Mouse (Mus musculus) forebrain, embryonic 11.5 days (tissue): Measurements from ENCODE around the gene Cwh43. TPM values are rescaled to one million over a fixed set of nuclear protein-coding genes. Genes with fewer than 3 reads are reported as not detected.

Experiments used
- ATAC-seq: fragments of 200-750 bp; cut with Nextera tagmentation; replicated peaks from 2 replicates; pipeline ENCODE4 v1.8.0; 2017; ENCODE audit warnings: moderate TSS enrichment; ENCODE audit not compliant: low FRiP score
- DNase-seq: peaks from one replicate; pipeline ENCODE4 v3.0.0-alpha.2; 2017; ENCODE audit warnings: low spot score
- H3K27ac ChIP-seq: fragments of 300-500 bp; sonication (generic); 2 replicates; pipeline ENCODE4 v1.5.1; 2014; ENCODE audit warnings: low read depth, low read length
- H3K27me3 ChIP-seq: fragments of 300-500 bp; sonication (generic); 2 replicates; pipeline ENCODE4 v1.6.1; 2014; ENCODE audit warnings: mild to moderate bottlenecking, low read length, mixed read lengths; ENCODE audit not compliant: control insufficient read depth, insufficient read depth
- H3K36me3 ChIP-seq: fragments of 300-500 bp; sonication (generic); 2 replicates; pipeline ENCODE4 v1.6.1; 2014; ENCODE audit warnings: mild to moderate bottlenecking, low read length, moderate library complexity, mixed read lengths; ENCODE audit not compliant: control insufficient read depth, insufficient read depth
- H3K4me1 ChIP-seq: fragments of 300-500 bp; sonication (generic); replicated peaks from 2 replicates; pipeline ENCODE4 v1.6.1; 2014; ENCODE audit warnings: low read length, mixed read lengths; ENCODE audit not compliant: control insufficient read depth, insufficient read depth
- H3K4me2 ChIP-seq: fragments of 300-500 bp; sonication (generic); 2 replicates; pipeline ENCODE4 v1.6.1; 2014; ENCODE audit warnings: low read depth, mild to moderate bottlenecking, low read length, moderate library complexity, mixed read lengths; ENCODE audit not compliant: severe bottlenecking
- H3K4me3 ChIP-seq: fragments of 300-500 bp; sonication (generic); 2 replicates; pipeline ENCODE4 v1.5.1; 2014; ENCODE audit warnings: low read depth, low read length
- H3K9ac ChIP-seq: fragments of 300-500 bp; sonication (generic); 2 replicates; pipeline ENCODE4 v1.6.1; 2014; ENCODE audit warnings: low read length
- H3K9me3 ChIP-seq: fragments of 300-500 bp; sonication (generic); 2 replicates; pipeline ENCODE4 v1.6.1; 2016; ENCODE audit warnings: low read length, mixed read lengths; ENCODE audit not compliant: control insufficient read depth
- WGBS: fragments of 180-500 bp; shearing (Covaris S2); extraction: QIAGEN DNeasy Blood & Tissue Kit; methylation state at CpG from one replicate; pipeline ENCODE4 v1.1.7; 2014; 5-methylcytosine and 5-hydroxymethylcytosine counted together
- polyA plus RNA-seq: library from polyadenylated mRNA; unstranded; fragments of >200 nt; fragmentation: Nextera tagmentation; extraction: Ambion mirVana; gene quantifications from 2 replicates; pipeline ENCODE4 v1.2.1, GENCODE M21; 2014

Gene Cwh43
- polyA plus RNA-seq, 1 experiment from 2014 or later: not detected

GRCm38 (mm10) chr5:73381976-73382540 is 23.8 kb upstream of the Cwh43 start:
- Histone ChIP-seq H3K27ac (no peak overlapping the region), H3K27me3 (no peaks in the 10 kb centered on the region), H3K9me3 (no peaks in the 10 kb centered on the region), H3K4me2 (no peak overlapping the region), H3K9ac (no peak overlapping the region), H3K36me3 (no peaks in the 10 kb centered on the region), H3K4me3 (no peak overlapping the region), H3K4me1 (no peaks in the 10 kb centered on the region)
- DNase-seq (no peak), ATAC-seq (no peak)
- 83% methylated on average over 9 of the region's 9 CpGs for WGBS

DNA sequence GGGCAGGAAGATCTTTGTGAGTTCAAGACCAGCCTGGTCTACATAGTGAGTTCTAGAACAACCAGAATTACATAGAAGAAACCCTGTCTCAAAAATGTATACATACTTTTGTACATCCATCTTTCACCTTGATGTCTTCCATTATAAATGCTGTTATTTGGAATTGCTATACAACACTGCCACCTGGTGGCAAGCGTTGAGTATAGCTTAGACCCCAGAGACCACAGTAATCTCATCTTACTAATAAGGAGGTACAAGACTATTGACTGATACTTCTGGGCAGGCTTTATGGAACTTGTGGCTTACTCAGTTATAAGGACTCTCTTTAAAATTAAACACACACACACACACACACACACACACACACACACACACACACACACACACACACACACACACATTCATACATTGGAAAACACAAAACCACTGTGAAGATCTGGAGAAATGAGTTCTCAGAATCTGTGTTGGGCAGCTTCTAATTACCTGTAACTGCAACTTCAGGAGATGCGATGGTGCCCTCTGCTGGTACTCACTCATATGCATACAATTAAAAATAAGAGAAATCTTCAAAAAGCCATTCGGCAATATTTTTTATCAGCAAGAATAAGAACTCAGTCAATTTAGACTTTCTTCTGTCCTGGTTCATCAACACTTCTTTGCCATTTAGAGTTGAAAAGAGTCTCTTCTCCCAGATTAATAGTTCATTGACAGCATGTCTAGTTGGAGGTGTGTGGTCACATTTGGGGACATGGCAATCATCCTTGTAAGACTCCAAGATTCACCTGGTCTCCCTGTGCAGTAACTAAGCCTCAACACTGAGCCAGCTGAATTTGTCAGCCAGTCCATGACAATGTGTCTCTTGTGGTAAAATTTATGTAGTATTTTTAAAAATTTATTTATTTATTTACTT is 22.9 kb upstream of the Cwh43 start:
- Histone ChIP-seq H3K27me3 (no peaks in the 10 kb centered on the region), H3K36me3 (no peaks in the 10 kb centered on the region), H3K4me3 (no peak overlapping the region), H3K4me1 (no peaks in the 10 kb centered on the region), H3K9me3 (no peaks in the 10 kb centered on the region), H3K4me2 (no peak overlapping the region), H3K9ac (no peak overlapping the region), H3K27ac (no peak overlapping the region)
- ATAC-seq: no peak
- WGBS: 31% methylated on average over 3 of the region's 3 CpGs
- DNase-seq: peak; percentile 85

DNA sequence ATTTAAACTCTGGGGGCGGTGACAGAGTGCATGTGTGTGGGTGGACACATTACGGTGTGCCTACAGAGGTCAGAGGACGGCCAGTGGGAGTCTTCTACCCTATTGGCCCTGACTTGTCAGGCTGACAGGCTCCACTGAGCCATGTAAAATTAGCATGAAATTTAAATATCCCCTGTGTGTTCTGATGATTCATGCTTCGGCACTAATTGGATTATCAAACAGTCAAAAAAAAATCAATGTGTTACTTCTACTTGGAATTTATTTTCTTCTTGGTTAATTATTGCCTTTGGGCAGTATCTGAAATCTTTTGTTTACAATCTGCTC is 22.3 kb upstream of the Cwh43 start:
- DNase-seq (no peak), ATAC-seq (0 out of 2 replicates have a peak, but pooled peaks have one; percentile 50)
- no peaks in the 10 kb centered on the region for H3K9me3 ChIP-seq
- H3K4me3 ChIP-seq: no peak overlapping the region
- WGBS: 54% methylated on average over 4 of the region's 4 CpGs
- no peaks in the 10 kb centered on the region for H3K4me1 ChIP-seq
- no peak overlapping the region for H3K4me2 ChIP-seq
- H3K36me3 ChIP-seq: no peaks in the 10 kb centered on the region
- H3K27me3 ChIP-seq: no peaks in the 10 kb centered on the region
- no peak overlapping the region for H3K9ac ChIP-seq
- H3K27ac ChIP-seq: no peak overlapping the region

GRCm38 (mm10) chr5:73393041-73393440 is 12.8 kb upstream of the Cwh43 start:
- Histone ChIP-seq H3K36me3 (no peaks in the 10 kb centered on the region), H3K4me1 (no peaks in the 10 kb centered on the region), H3K4me3 (no peak overlapping the region), H3K27me3 (no peaks in the 10 kb centered on the region), H3K4me2 (no peak overlapping the region), H3K27ac (no peak overlapping the region), H3K9me3 (no peaks in the 10 kb centered on the region), H3K9ac (no peak overlapping the region)
- no peak for DNase-seq
- no peak for ATAC-seq
- WGBS: 90% methylated on average over 9 of the region's 9 CpGs

DNA sequence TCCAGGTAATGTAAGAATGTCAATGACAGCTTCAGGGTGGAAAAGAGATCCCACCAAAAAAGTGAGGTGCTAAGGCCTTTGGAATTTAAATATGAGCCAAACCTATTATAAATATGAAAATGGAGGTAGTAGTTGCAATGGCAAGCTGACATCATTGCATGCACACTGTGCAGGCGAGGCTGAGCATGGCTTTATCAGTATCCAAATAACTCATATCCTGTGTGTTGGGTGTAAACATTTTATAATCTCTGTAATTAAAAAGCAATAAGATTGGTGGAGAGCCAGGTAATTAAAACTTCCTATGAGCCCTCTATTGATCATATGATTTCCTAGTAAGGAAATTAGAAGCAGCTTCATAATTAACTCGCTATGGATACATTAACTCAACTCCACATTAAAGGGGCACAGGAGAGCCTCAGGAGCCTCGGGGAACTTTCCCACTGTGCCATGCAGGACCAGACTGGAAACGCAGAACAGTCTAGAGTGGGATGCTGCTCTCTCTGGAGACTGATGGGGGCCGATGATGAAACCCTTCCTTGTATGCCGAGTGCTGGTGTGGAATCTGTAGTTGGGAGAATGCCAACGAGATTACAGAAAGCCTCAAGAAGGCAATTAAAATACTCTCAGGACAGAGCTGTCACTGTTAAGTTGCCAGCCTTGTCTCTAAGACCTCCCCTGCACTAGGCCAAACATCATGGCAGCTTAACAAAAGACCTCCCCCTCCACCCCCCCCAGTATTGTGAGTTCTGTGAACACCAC is 5.9 kb upstream of the Cwh43 start:
- H3K4me2 ChIP-seq: no peak overlapping the region
- WGBS: 66% methylated on average over 7 of the region's 7 CpGs
- H3K9me3 ChIP-seq: no peaks in the 10 kb centered on the region
- no peak overlapping the region for H3K9ac ChIP-seq
- no peaks in the 10 kb centered on the region for H3K36me3 ChIP-seq
- no peak overlapping the region for H3K4me3 ChIP-seq
- DNase-seq: peak; percentile 50
- H3K27ac ChIP-seq: no peak overlapping the region
- peaks cover 2% of the 10 kb centered on the region; the same call in 1 of the 2 replicates for H3K27me3 ChIP-seq
- peak; percentile 51; the same call in 1 of the 2 replicates for ATAC-seq
- no peaks in the 10 kb centered on the region for H3K4me1 ChIP-seq

GRCm38 (mm10) chr5:73401341-73401740 is 4.5 kb upstream of the Cwh43 start:
- Histone ChIP-seq H3K27ac (no peak overlapping the region), H3K9ac (no peak overlapping the region), H3K4me1 (peaks cover 6% of the 10 kb centered on the region; the same call in 1 of the 2 replicates), H3K27me3 (peaks cover 11% of the 10 kb centered on the region), H3K36me3 (no peaks in the 10 kb centered on the region), H3K4me2 (no peak overlapping the region), H3K4me3 (no peak overlapping the region), H3K9me3 (no peaks in the 10 kb centered on the region)
- ATAC-seq (no peak), DNase-seq (peak; percentile 28)
- WGBS: 82% methylated on average over 5 of the region's 5 CpGs

DNA sequence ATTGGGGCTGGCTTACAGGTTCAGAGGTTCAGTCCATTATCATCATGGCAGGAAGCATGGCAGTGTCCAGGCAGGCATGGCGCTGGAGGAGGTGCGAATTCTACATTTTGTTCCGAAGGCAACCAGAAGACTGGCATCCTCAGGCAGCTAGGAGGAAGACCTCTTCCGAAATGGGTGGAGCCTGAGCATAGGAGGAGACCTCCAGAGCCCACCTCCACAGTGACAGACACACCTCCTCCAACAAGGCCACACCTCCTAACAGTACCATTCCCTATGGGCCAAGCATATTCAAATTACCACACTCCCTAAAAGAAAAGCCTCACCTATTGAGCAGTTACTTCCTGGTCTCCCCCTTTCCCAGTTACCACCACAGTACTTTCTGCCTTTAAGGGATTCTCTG is 3.0 kb upstream of the Cwh43 start:
- Histone ChIP-seq H3K4me3 (no peak overlapping the region), H3K9me3 (no peaks in the 10 kb centered on the region), H3K27me3 (peaks cover 17% of the 10 kb centered on the region), H3K9ac (no peak overlapping the region), H3K4me2 (no peak overlapping the region), H3K36me3 (no peaks in the 10 kb centered on the region), H3K27ac (no peak overlapping the region), H3K4me1 (peaks cover 7% of the 10 kb centered on the region; the same call in 1 of the 2 replicates)
- ATAC-seq (no peak), DNase-seq (peak; percentile 36)
- WGBS: 90% methylated on average over 4 of the region's 4 CpGs

DNA sequence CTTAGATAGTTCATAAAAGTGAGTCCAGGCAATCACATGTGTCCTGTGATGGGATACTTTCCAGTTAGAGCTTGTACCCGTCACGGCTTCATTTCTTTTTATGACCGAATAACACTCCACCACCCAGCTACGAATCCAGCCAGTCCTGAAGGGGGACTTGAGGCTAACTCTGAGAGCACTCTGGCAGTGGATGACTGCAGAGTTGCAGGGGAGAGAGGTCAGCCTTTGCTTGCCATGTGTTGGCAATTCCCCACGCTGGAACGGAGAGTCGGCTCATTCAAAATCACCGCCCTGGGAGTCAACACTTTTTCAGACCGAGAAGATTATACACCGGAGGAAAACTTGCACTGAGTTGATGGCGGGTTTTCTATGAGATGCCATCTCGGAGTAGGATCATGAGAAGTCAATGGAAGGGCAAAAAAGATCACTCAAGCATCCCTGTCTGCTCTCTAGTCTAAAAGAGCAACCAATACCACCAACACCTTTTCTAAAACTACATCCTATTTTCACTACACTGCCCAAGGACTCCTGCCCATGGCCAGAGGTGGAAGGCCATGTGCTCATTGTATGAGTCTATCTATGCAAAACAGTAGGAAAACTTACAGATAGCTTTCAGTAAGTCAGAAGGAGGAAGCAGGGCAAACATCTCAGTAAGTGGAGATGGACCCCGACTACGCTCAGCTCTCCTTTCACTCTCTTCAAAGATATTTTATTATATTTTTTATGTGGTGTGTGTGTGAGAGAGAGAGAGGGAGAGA is 2.4 kb upstream of the Cwh43 start:
- no peak for ATAC-seq
- peak; percentile 38 for DNase-seq

More for the DNA sequence above, 2.4 kb upstream of the Cwh43 start:
- Histone ChIP-seq H3K27me3 (peaks cover 17% of the 10 kb centered on the region), H3K9ac (no peak overlapping the region), H3K36me3 (no peaks in the 10 kb centered on the region), H3K27ac (no peak overlapping the region), H3K9me3 (no peaks in the 10 kb centered on the region), H3K4me2 (no peak overlapping the region), H3K4me1 (peaks cover 7% of the 10 kb centered on the region; the same call in 1 of the 2 replicates), H3K4me3 (no peak overlapping the region)
- WGBS: 93% methylated on average over 14 of the region's 14 CpGs
